Mouse (Mus musculus) liver, postnatal 0 days (tissue): ENCODE data around the gene Fxr2.
"Not testable (repeated sequence)": the region's sequence is repeated elsewhere in the genome, so short reads cannot be mapped to it uniquely, and the experiment has no call there.

ENCODE experiments used
- CTCF ChIP-seq: sonication (generic); IDR thresholded peaks from 2 replicates; pipeline ENCODE4 v1.5.1; 2016; ENCODE audit warnings: antibody characterized with exemption, low read depth
- EP300 ChIP-seq: IDR thresholded peaks from 2 replicates; pipeline ENCODE4 v1.6.1; 2016; ENCODE audit warnings: antibody characterized with exemption, low read depth, mild to moderate bottlenecking

GRCm38 (mm10) chr11:69614257-69614588 is 18.6 kb upstream of the Fxr2 start:
- TF ChIP-seq CTCF, EP300: not testable (repeated sequence)
